Mouse (Mus musculus): ENCODE results near the gene Zfp943. TPM values are rescaled to one million over a fixed set of nuclear protein-coding genes. Genes with fewer than 3 reads are reported as not detected.

The Zfp943 gene
- 8.7 and 12.1 TPM in 2 replicates for polyA plus RNA-seq (2021; fragmentation: Nextera tagmentation)
- long read RNA-seq, experiment 1, transcript Zfp943-201 (4 exons, 2,741 nt): major isoform, 118 of 170 reads
- long read RNA-seq, experiment 1, transcript Zfp943-202 (3 exons, 1,598 nt): minor isoform, 21 of 170 reads
- long read RNA-seq, experiment 1, partial matches to known transcripts: 4 of 170 reads
- long read RNA-seq, experiment 1, other reads (novel, unspliced or antisense): 27 of 170 reads
- long read RNA-seq, experiment 2, transcript Zfp943-201 (4 exons, 2,741 nt): major isoform, 15 of 24 reads
- long read RNA-seq, experiment 2, partial matches to known transcripts: 4 of 24 reads
- long read RNA-seq, experiment 2, other reads (novel, unspliced or antisense): 3 of 24 reads

DNA sequence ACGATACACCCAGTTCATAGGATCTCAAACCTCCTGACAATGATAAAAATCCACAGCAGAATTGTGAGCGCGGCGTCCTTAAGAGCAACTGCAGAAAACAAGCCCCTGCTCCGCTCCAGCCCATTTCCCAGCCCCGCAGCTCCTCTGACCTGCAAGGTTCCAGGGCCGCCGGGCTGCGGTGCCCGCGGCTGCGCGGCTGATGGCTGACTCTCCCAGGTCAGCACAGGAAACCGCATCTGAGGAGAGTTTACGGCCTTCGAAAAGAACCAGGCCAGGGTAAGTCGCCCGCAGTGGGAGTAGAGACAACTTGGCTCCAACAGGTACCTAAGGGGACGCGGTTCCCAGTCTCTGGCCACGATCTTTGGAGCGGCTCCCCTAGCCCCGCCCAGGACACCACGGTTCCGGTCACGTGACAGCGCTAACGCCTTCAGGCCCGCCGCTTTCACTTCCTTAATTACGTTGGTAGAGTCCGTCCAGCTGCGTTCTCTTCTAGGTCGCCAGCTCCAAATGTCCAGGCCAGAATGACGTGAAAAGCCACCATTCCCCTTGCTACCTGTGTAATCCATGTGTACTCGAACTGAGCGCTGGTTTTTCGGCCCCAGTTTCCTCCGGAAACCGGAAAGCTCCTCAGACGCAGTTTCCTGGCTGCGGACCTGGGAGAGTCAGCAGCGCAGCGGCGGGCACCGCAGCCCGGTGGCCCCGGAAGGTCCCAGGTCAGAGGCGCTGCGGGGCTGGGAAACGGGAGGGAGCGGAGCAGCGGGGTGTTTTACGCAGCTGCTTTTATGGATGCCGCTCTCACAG, at the start of gene Zfp943, which contains the start of gene Zfp942:
Gene Zfp943, plus strand, starts transcription at position 446 of the 801 bp plus-strand sequence.
Gene Zfp942, minus strand, starts transcription at position 358 of the 801 bp plus-strand sequence.

Other genes starting within 250 kb of the Zfp943 start
- gene Zfp229, start 231.8 kb upstream of the Zfp943 start, polyA plus RNA-seq (2021; fragmentation: Nextera tagmentation): 0.64 and 0.78 TPM in 2 replicates
- gene Zfp820, start 116.8 kb upstream of the Zfp943 start, polyA plus RNA-seq (2021; fragmentation: Nextera tagmentation): 0.26 and 0.33 TPM in 2 replicates
- 4.0 and 5.5 TPM in 2 replicates for gene Zfp995, start 52.6 kb upstream of the Zfp943 start, polyA plus RNA-seq (2021; fragmentation: Nextera tagmentation)
- 7.1 and 10.4 TPM in 2 replicates for gene Zfp942, start 88 bp upstream of the Zfp943 start, polyA plus RNA-seq (2021; fragmentation: Nextera tagmentation)
- 0.36 and 0.44 TPM in 2 replicates for gene Zfp947, start 203.6 kb downstream of the Zfp943 start, polyA plus RNA-seq (2021; fragmentation: Nextera tagmentation)